Mouse (Mus musculus): ENCODE measurements around the gene Gclm.
"Not testable (repeated sequence)": the region's sequence is repeated elsewhere in the genome, so short reads cannot be mapped to it uniquely, and the experiment has no call there.

Gclm gene

DNA sequence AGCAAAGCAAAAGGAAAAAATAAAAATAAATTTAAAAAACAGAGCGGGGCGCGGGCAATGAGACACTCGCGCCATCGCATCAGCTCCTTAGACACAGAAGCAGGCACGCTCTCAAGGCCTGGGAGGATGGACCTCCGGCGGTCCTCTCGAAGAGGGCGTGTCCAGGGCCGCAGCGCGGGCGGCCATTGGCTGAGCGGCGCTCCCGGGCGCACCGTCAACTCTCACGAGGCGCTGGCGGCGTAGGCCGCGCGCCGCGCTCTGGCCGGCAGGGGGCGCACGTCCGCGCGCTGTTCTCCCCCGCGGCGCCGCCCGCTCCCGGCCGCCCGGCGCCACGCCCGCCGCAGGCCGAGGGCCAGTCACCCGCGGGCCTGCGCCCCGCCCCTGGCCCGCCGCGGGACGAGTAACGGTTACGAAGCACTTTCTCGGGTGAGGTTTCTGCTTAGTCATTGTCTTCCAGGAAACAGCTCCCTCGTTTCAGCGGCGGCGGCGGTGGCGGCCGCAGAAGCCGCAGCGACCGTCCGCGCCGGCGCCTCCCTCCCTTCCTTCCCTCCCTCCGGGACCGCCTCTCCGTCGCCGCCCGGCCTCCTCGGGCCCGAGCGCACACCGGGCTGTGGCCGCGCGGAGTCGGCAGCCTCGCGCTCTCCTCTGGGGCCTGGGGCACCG is at the start of gene Gclm:
Gene Gclm, plus strand, starts transcription at position 343 of the 663 bp plus-strand sequence.
- peak; percentile 90 to 94 for DNase-seq

DNA sequence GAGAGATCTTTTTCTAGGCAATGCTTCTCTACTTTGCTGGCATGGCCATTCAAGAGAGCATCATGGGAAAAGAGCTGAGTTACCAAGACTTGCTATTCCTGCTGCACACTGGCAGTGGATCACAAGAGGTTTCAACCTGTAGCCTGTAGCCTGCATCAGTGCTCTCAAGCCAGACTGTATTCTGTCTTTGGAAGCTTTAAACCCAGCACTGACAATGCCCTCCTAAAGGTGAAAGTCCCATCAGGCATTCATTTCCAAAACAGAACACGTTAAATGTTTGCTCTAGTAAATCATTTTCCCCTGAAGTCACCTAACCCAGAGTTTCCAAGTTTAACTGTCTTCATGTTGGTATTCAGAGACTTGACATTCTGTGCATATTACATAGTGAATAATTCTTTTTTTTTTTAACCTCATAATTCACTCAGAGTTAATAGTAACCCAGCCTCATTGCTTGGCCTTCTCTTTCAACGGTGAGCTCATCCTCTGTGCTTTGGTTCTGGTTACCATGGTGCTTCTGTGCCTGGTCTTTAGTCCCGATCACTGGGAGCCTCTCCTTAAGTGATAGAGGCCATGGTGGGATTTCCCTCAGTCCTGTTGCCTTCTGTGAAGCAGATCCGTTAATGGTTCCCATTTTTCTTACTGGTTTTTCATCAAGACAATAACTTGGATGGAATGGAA is 48.6 kb upstream of the Gclm start:
- no peak for DNase-seq

DNA sequence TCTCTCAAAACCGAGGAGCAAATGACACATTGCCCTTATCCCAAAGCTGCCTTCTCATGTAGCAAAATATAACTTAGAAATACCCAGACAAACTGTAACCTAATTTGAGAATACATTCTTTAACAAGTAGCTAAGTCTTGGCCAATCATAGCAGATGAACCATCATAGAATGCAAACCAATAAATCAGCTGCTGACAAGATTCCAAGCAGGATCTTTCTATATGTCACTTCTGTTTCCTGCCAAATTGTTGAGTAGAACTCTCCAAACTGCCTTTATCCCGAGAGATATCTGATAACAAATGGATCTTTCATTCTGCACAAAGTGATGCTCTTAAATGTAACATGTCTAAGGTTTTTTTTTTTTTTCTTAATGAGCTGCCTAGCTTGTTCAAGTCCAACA is 46.8 kb upstream of the Gclm start:
- no peak for DNase-seq

DNA sequence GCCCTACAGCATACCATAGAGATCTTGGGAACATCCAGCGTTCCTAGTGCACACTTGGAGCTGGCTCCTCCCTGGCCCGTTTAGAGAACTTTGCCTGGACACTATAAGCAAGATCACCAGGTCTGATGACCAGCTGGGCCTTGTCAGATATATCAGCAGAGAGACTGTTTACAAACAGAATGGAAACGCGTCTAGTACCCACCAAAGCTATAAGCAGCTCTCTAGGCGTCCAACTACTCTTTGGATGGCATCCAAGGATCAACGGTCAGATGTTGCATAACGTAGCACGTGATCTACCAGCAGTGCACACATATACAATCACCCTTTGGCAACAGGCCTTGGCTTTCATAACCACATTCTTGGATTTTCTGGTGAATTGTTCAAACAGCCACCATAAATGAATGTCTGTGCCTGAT is 46.4 kb upstream of the Gclm start:
- DNase-seq = peak in 1 of 2 experiments; percentile 25

DNA sequence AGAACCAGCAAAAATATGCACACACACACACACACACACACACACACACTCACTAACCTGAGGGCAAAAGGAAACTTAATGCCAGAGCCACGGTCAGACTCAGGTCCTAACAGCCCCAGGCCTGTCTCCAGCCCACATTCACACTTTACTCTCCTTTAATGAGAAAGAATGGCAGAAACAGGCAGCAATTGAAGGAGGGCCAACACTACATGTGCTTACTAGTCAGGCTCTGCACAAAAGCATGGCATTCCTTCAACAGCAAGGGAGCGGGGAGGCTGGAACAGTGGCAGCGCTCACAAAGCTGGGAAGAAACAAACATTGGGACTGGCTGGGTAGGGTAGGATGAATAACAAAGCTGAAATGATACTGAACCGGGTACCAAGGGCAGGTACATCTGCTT is 45.8 kb upstream of the Gclm start:
- no peak for DNase-seq

DNA sequence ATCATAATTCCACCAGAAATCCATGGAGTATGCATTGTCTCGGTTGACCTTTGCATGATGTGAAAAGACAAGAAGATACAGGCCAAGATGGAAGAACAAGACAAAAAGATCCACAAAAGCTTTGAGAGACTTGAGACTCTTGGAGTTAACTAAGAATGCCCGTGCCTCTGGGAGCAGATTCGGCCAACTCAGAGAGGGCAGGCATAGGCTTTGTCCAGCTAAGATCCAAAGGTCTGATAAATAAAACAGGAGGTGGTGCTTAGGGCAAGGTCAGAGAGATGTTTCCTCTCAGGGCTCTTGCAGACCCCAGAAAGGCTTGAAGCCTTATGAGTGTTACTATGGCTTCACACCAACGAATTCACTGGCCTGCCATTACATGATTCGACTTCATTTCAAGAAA is 45.3 kb upstream of the Gclm start:
- DNase-seq = no peak

DNA sequence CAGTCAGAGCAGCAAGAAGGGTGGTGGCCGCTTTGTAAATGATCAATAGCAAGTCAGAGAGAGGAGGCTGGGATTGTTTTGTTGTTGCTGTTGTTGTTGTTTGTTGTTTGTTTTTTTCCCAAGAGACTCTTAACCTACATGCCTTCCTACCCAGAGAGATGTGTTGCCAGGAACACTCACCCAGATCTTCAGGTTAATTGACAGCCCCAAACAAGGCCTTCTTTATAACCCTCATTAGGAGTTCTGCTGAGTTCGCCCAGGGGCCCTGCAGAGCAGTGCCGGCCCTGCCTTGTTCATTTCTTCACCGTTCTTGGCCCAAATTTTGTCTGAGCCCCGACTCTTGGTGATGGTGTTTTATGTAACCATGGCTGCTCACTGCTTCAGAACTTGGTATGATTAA is 44.9 kb upstream of the Gclm start:
- no peak for DNase-seq

DNA sequence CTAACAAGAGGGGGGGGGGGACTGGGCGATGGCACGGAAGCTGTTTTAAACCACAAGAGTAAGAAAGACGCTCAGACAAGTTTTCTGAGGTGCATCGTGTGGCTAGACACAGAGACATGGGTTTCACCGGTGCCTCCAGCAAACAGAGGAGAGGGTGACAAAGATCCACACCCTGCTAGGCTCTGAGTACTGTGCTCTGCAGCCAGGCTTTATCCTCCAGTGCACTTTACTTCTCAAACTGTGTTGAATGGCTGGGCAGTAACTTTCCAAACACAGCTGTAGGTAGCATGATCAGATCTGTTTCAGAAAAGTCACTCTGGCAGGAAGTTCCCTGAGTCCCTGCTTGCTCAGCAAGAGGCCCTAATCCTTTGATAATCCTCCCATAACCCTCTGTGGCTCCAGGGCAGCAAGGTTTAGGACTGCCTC is 43.0 kb upstream of the Gclm start:
- no peak for DNase-seq

DNA sequence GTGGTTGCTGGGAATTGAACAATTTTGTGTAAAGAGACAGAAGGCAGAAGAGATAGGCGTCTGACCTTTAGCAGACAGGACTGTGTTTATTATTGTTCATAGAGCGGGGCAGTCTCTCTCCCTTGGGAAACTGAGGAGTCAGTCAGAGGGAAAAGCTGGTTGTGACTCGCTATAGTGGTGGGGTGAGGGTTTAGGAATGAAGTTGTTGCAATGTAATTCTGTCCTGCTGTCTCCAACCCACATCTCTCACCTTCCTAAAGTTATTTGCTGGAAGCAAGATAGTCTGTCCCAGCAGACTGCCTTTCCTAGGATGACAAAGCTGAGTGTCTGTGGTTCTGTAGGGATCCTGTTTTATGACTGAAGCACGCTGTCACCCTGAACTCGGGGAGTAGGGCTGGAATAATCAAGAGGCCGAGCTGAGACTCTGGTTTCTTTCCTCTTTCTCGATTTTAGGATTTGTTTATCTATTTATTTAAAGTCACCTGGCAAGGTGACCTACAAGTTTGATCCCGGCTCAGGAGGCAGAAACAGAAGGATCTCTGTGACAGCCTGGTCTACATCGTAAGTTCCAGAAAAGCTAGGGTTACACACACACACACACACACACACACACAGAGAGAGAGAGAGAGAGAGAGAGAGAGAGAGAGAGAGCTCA is 41.6 kb upstream of the Gclm start:
- DNase-seq = no peak

DNA sequence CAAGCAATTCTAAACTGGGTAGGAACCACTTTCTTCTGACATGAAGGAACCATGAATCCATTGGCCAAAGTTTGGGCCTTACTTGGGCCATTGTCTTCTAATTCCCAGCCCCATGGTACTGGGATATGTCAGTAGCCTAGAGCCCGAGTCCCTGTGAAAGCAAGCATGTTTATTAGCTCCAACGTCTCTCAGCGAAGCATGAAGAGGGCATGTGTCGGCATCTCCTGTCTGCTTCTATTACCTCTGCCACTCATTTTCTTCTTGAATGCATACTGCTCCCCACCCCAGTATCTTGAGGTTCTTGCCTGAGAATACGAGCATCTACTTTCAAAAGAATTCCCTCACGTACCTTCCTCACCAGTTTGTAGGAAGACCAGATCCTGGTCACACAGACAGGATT is 39.6 kb upstream of the Gclm start:
- no peak for DNase-seq

DNA sequence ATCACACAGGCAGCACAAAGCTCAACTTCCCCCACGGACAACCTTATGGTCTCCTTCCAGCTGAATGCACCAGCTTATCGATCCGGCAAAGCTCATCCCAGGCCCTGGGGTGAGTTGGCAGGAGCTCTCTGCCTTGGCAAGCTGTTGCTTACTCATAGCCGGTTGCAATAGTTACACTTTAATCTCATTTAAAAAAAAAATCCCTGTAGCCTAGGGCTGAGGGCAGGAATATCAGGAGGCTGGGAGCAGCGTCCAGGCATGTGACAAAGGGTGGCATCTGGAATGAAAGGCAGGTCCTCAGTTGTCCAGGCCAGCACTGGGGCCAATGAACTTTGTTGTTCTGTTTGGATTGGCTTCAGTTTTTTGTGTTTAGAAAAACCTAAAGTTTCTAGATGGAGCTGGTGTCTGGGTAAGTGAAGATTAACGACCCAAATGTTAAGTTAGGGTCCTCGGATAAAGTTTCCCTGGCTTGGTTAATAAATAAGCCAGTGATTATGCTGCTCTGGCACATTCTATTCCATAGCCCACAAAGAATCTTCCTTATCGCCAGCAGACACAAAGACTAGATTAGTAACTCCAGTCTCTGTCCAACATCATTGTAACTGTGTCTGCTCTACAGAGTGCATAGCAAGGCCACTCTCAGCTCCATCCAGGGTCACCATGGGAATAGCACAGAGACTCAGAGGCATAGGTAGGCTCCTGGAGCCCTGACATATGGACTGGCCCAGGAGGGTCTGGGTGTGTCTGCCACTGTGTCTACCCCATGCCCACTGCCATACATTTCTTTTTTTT is 38.9 kb upstream of the Gclm start:
- DNase-seq = peak; percentile 92 to 93

DNA sequence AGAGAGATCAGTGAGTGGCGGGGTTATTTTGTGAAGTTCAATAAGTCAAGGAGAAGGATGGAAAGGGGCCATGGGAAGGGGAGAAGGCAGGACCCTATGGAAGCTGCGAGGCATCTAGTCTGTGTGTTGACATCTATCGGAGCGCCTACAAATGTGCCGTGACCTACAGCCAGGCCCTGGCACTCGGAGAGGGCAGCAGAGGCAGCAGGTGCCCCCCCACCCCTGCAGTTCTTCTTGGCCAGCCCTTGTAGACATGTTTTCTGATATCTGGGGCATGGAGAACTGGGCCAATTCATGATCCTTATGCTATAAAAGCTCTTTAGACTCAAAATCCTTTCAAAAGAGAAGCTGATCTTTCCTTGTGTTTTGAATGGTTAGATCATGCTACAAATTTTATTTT is 37.6 kb upstream of the Gclm start:
- DNase-seq = peak; percentile 72 to 80

DNA sequence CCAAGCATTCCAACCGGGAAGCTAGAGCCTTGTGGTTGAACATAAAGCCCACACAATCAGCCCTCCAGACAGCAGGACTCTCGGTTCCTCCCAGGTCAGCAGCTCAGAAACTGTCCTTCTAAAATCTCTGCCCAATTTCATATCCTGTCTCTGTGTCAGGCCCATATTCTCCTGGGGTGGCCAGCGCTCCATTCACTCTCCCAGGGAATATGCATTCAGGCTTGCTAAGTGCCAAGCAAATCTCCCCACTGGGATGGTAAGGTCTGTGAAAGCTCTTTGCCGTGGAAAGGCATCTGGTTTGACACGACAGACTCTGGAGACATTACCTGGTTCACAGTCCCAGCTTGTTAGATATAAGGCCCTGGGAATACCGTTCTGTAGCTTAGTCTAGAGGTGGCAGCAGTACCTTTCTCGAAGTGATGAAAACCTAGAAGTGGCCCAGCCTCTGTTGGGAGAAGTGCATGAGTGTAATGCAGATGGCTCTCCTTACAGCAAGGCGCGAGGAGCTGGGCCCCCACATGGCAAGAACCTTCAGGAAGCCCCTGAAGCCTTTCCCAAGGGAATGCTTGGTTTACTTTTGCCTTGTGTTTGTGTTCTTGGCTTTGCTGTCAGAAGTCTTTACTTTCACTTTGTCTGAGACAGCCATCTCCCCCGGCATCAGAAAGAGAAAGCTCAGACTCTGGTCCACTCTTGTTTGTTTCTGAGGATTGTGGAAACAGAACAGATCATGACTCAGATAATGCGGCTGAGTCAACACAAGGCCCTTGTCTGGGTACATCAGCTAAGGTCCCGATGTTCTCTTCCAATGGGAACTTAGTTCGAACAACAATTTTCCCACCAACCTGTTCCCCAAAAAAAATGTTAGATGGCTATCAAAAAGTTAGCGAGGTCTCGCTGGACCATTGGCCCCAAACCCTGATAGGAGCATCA is 36.8 kb upstream of the Gclm start:
- DNase-seq = peak; percentile 24 to 38

DNA sequence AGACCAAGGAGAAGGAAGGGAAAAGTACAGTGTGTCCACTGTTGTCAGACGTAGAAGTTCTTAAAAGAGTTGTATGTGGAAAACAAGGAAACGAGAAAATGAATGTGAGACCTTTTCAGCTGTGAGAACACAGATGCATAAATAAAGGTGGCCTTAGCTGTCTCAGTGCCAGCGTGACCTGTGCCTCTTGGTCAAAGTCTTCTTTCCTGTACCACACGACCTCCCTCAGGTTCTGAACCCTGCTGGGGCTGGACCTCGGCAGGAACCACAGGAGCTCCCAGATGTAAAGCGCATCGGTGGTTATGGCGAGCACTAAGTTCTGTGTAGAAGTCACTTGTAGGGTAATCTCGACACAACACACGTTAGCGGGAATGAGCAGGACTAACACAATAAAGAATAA is 35.8 kb upstream of the Gclm start:
- no peak for DNase-seq

DNA sequence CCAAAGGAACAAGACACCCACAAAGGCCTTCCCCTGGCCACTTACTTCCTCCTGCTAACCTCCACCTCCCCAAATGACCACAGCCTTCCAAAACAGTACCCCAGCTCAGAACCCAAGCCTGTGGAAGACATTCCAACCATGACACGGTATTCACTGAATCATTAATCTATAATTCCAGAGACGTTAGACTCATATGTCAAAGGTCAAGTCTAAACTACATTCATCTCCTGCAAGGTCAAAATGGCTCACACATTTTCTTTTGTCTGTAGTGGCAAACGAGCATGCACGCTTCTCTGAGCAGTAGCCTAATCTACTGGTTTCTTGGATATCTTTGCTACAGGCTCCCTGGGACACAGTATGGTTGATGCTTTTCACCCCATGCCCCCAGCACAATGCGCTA is 34.9 kb upstream of the Gclm start:
- DNase-seq = no peak

DNA sequence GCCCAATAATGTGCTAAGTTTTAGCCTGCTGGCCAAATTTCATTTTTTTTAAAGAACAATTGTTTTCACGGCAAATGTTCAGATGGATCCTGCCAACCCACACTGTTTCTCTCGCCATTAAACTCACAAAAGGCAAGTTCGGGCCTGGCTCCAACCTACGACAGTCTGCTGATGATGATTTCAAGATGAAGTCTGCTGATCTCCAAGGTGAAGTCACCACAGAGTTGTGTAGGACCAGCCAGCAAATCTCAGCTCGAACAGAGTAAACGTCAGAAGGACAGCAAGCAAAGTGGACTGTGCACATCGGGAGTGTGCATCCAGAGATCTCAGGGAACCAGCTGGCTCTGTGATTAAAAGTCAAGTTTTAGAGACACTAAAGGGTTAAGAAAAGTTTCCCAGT is 34.5 kb upstream of the Gclm start:
- no peak for DNase-seq

DNA sequence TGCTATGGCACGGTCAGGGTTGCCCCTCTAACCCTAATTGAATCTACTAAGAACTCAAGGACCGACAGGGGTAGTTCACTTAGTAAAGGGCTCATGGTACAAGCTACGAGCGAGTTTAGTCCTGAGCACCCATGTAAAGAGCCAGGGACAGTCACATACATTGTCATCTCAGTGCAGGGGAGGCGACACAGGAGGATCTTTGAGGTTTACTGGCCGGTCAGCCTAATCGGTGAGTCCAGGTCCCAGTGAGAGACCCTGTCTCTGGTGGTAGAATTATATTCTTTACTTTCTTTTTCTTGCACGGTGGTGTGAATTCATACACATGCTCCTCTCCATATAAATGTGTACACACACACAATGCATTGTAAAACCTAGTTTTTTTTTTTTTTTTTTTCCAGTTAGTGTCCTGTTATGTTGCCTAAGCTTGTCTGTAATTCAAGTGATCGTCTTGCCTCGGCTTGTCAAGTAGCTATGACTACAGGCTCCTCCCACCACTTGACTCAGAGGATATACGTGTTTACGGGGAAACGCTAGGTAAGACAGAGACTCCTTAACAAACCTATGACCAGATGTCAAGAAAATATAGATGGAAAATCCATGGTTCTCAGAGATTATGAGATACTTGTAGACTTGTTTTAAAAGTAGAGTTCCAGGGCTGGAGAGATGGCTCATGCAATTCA is 33.8 kb upstream of the Gclm start:
- no peak for DNase-seq

DNA sequence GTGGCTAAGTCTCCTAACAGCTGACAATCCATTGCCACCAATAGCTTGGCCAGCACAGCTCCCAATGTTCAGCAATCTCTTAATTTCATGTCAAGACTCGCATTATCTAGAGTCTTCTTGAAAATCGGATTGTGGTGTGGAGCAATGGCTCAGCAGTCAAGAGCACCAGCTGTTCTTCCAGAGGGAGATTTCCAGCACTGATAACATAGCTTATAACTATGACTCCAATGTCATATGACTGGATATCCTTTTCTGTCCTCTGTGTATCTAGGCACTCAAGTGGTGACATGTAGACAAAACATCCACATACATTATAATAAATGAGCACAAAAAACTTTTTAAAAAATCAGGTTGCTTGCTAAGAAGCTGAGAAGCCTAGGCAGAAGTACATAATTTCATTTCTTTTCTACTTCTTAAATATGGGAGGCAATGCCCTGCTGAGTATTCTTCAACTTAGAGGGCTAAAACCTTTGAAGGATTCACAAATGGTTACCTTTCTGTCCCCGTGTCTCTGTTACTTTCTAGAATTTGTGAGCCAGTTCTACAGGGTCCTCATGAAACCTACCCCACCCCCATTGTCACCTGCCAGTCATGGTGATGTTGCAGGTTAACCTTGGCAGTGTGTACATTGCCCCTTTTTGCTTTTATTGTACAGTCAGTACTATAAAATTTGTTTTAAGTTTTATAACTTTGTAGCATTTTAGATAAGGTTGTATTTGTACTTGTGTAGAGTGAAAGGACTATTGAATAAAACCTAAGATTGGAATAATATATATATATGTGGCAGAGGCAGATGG is 23.9 kb upstream of the Gclm start:
- no peak for DNase-seq

DNA sequence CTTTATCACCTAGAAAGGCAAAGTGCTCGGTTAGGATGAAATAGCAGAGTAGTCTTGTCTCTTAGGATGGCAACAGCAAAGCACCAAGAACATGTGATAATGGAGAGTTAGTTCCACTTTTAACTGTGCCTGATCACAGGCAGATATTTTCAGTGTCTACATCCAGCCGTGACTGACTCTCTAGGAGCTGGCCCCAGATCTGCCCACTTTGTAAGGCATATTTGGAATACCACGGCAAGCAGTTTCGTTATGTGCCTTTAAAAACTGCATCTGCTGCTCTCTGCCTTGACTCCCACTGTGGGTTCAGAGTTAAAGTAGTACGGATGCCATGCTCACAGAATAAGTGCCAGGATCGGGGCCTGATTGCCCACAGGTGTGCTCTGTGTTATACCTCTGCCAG is 18.4 kb upstream of the Gclm start:
- not testable (repeated sequence) for DNase-seq

DNA sequence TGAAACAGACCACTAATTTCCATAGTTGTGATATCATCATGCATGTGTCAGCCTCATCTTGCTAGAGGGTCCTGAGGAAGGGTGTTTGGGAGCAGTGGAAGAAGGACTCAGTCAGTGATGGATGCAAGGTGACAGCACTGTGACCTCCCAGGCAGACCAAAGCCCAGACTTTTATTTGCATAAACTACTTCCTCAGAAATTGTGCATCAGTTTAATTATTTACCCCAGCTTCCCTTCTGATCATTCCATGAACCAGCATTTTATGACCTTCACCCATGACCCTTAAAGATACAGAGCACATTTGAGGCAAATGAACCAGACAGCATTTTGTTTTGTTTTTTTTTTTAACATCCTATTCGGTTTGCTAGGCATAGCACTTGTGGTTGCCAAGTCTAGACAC is 9.6 kb upstream of the Gclm start:
- no peak for DNase-seq

DNA sequence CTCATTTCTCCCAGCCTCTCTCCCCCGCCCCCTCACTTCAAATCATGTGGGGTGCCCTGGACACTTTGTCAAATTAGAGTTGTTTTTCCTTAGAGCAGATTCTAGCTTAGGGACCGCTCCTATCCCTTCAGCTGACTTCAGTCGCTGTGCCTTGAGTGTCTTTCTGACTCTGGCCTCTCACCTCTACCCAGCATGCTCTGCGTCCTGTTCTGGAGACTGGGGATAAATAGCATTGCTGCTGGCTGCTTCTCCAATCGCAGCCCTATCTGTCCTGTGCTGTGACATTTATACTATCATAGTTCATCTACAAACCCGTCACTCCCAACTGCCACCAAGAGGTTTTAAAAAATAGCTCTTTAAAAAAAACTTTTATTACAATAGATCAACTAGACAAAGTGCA is 2.5 kb upstream of the Gclm start:
- no peak for DNase-seq
